Comparison of ENCODE assay signal across 21 mouse cellular contexts in the genomic region with DNA sequence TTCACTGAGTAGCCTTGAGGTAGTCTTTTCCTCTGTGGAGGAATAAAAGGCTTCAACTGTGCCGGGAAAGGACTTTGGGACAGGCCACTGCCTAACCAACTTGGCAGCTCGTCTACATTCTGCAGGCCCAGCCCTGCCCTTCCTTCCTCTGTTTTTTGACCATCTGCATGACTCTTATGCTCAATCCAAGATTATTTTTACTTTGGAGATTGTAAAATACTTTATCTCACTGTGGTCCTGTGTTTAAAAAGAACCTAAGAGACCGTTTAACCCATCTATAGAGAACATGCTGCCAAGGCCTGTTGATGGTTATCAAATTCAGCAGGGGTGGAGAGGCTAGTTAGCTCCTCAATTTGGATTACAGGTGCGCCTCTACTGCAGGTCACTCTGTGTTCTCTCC. TPM values are rescaled to one million over a fixed set of nuclear protein-coding genes. Genes with fewer than 3 reads are reported as not detected.
DNase-seq lines count a peak whose midpoint lies in the region; ATAC-seq and TF ChIP-seq lines count a peak whose summit lies in the region.
"Had no signal": no experiment of that assay in that cellular context is flagged by ENCODE, and none has a peak within 500 bp of the region (broad histone marks: within the 10 kb centered on the region; RNA-seq: fewer than 3 reads in every experiment).

No protein-coding gene starts in this region.

- intact Hi-C loops in heart, adult 2 months (cut with DNase I) = loop anchor here (2.0 to 5.0 kb wide), 2 partner anchors 33 to 154 kb away; partner anchors contain the start of gene Nyx
- intact Hi-C loops in heart, postnatal 10 days (cut with DNase I) = no loop called here

- no peak for TF ChIP-seq CTCF in heart, adult 2 months (IDR thresholded peaks at IDR 0.05)
- no peak for TF ChIP-seq CTCF in lung, adult 2 months (IDR thresholded peaks at IDR 0.05; ENCODE audit: insufficient read depth, low read length)

- no peak for ATAC-seq in heart, embryonic 12.5 days (ENCODE audit: insufficient number of reproducible peaks, low FRiP score)
- no peak for ATAC-seq in lung, embryonic 15.5 days (ENCODE audit: borderline replicate concordance, extremely low read depth, low FRiP score, low TSS enrichment)
- ATAC-seq: hindbrain, embryonic 16.5 days; midbrain, embryonic 16.5 days had no signal

- peak overlapping the region; percentile 59 for H3K27ac ChIP-seq in heart, adult 2 months
- no peak overlapping the region for H3K27ac ChIP-seq in heart, embryonic 12.5 days (ENCODE audit: poor library complexity, severe bottlenecking)
- peak overlapping the region; percentile 24; the same call in 1 of the 2 replicates for H3K27ac ChIP-seq in lung, embryonic 15.5 days
- H3K27ac ChIP-seq in midbrain, embryonic 10.5 days (replicated peaks) = no peak overlapping the region
- H3K27ac ChIP-seq: embryonic facial prominence, embryonic 13.5 days; liver, embryonic 15.5 days had no signal

- peaks cover 3% of the 10 kb centered on the region for H3K4me1 ChIP-seq in heart, adult 2 months (ENCODE audit: control insufficient read depth, insufficient read depth, low read length)
- no peaks in the 10 kb centered on the region for H3K4me1 ChIP-seq in heart, embryonic 12.5 days (replicated peaks)
- no peaks in the 10 kb centered on the region for H3K4me1 ChIP-seq in lung, embryonic 15.5 days
- H3K4me1 ChIP-seq in lung, adult 2 months (ENCODE audit: control insufficient read depth, insufficient read depth, low read length) = peaks cover 5% of the 10 kb centered on the region
- no peaks in the 10 kb centered on the region for H3K4me1 ChIP-seq in midbrain, embryonic 10.5 days
- H3K4me1 ChIP-seq: embryonic facial prominence, embryonic 13.5 days; liver, embryonic 15.5 days had no signal

- TF ChIP-seq EP300 in heart, adult 2 months (IDR thresholded peaks at IDR 0.05; ENCODE audit: insufficient read depth, low read depth, low read length) = 0 out of 2 replicates have a peak, but pooled peaks have one; percentile 47

- H3K4me3 ChIP-seq in heart, adult 2 months = no peak overlapping the region
- H3K4me3 ChIP-seq in heart, embryonic 12.5 days = no peak overlapping the region
- H3K4me3 ChIP-seq in lung, embryonic 15.5 days = no peak overlapping the region
- H3K4me3 ChIP-seq in lung, adult 2 months (replicated peaks; ENCODE audit: extremely low read depth, low read depth, low read length) = no peak overlapping the region
- H3K4me3 ChIP-seq in midbrain, embryonic 10.5 days = no peak overlapping the region
- H3K4me3 ChIP-seq: embryonic facial prominence, embryonic 13.5 days; liver, embryonic 15.5 days; megakaryocyte, embryonic 14.5 days had no signal

- 0 out of 2 replicates have a peak, but pooled peaks have one; percentile 20 for TF ChIP-seq POLR2A in heart, adult 2 months (IDR thresholded peaks at IDR 0.05; ENCODE audit: insufficient read depth, low read depth, low read length)
- TF ChIP-seq POLR2A in lung, adult 2 months (IDR thresholded peaks at IDR 0.05; ENCODE audit: borderline replicate concordance, extremely low read depth, low read depth, low read length) = no peak

- peak in 1 of 2 experiments; percentile 40 for DNase-seq in heart, adult 2 months
- no peak for DNase-seq in lung, adult 2 months
- DNase-seq in heart, postnatal 10 days = peak; percentile 13 to 18
- no peak for DNase-seq in midbrain, embryonic 10.5 days (ENCODE audit: low spot score)
- DNase-seq in cerebellum, adult 8-10 months = no peak
- DNase-seq: adrenal gland, postnatal 14 days; B cell, adult 2 months; cerebellum, adult 9-11 months; thymus, postnatal 4 days had no signal

- peaks cover 5% of the 10 kb centered on the region for H3K36me3 ChIP-seq in heart, adult 2 months (ENCODE audit: control insufficient read depth, insufficient read depth, low read length)
- no peaks in the 10 kb centered on the region for H3K36me3 ChIP-seq in heart, embryonic 12.5 days
- H3K36me3 ChIP-seq in lung, embryonic 15.5 days = no peaks in the 10 kb centered on the region
- no peaks in the 10 kb centered on the region for H3K36me3 ChIP-seq in midbrain, embryonic 10.5 days
- H3K36me3 ChIP-seq: liver, embryonic 15.5 days had no signal

- no peaks in the 10 kb centered on the region for H3K27me3 ChIP-seq in heart, adult 2 months (ENCODE audit: control insufficient read depth, insufficient read depth, low read length)
- no peaks in the 10 kb centered on the region for H3K27me3 ChIP-seq in heart, embryonic 12.5 days (replicated peaks)
- H3K27me3 ChIP-seq in lung, embryonic 15.5 days = no peaks in the 10 kb centered on the region
- peaks cover 44% of the 10 kb centered on the region for H3K27me3 ChIP-seq in midbrain, embryonic 10.5 days (ENCODE audit: low read depth, poor library complexity, severe bottlenecking)
- H3K27me3 ChIP-seq: embryonic facial prominence, embryonic 13.5 days; liver, embryonic 15.5 days; megakaryocyte, embryonic 14.5 days had no signal

- H3K9ac ChIP-seq in heart, adult 2 months (ENCODE audit: low read depth, low read length) = no peak overlapping the region
- H3K9ac ChIP-seq in heart, embryonic 12.5 days = no peak overlapping the region
- H3K9ac ChIP-seq in lung, embryonic 15.5 days = no peak overlapping the region
- H3K9ac ChIP-seq: embryonic facial prominence, embryonic 13.5 days; liver, embryonic 15.5 days had no signal

- H3K9me3 ChIP-seq in heart, embryonic 12.5 days (replicated peaks) = no peaks in the 10 kb centered on the region
- H3K9me3 ChIP-seq in lung, embryonic 15.5 days = no peaks in the 10 kb centered on the region
- H3K9me3 ChIP-seq in midbrain, embryonic 10.5 days (replicated peaks) = no peaks in the 10 kb centered on the region
- H3K9me3 ChIP-seq: embryonic facial prominence, embryonic 13.5 days; liver, embryonic 15.5 days; megakaryocyte, embryonic 14.5 days had no signal

- 27% methylated on average over 4 of the region's 4 CpGs for WGBS in heart, adult 2 months
- WGBS in heart, embryonic 12.5 days = 69% methylated on average over 4 of the region's 4 CpGs
- WGBS in lung, embryonic 15.5 days = 57% methylated on average over 4 of the region's 4 CpGs
- 41% methylated on average over 4 of the region's 4 CpGs for WGBS in lung, adult 2 months
- WGBS in midbrain, embryonic 10.5 days = 86% methylated on average over 4 of the region's 4 CpGs

- no peaks in the 10 kb centered on the region for H3K79me2 ChIP-seq in heart, adult 2 months (replicated peaks; ENCODE audit: control insufficient read depth, insufficient read depth, low read length)

- H3K4me2 ChIP-seq in heart, embryonic 12.5 days = no peak overlapping the region
- H3K4me2 ChIP-seq in lung, embryonic 15.5 days = no peak overlapping the region
- H3K4me2 ChIP-seq: embryonic facial prominence, embryonic 13.5 days; liver, embryonic 15.5 days had no signal

RNA-seq across cellular contexts. Expression of gene Gpr34, which starts 10.4 kb away (rescaled TPM):
- 1 to 10 TPM in 1 of 2 experiments, under 1 TPM in 1; 0.96 to 1.6 TPM for total RNA-seq in heart, adult 2 months (2021)
- 0.45 and 0.97 TPM in 2 replicates for polyA plus RNA-seq in heart, adult 2 months (2012; rRNA removed)
- polyA plus RNA-seq in heart, embryonic 12.5 days (2016; fragmentation: Nextera tagmentation; extraction: Ambion mirVana) = 0.75 and 0.90 TPM in 2 replicates
- polyA plus RNA-seq in lung, embryonic 15.5 days (2015; fragmentation: Nextera tagmentation; extraction: Ambion mirVana) = 2.0 and 2.2 TPM in 2 replicates
- polyA plus RNA-seq in lung, adult 2 months (2012; rRNA removed) = 0.16 and 0.47 TPM in 2 replicates
- total RNA-seq in heart, postnatal 10 days (2021) = 1 to 10 TPM; 1.7 to 2.0 TPM
- polyA plus RNA-seq in midbrain, embryonic 10.5 days (2016; fragmentation: Nextera tagmentation; extraction: Ambion mirVana) = 0.89 and 1.6 TPM in 2 replicates
- polyA plus RNA-seq: small intestine, adult 2 months had no signal

RNA-seq across cellular contexts. Expression of gene Gpr82, which starts 39.7 kb away (rescaled TPM):
- total RNA-seq in heart, adult 2 months (2021) = not detected
- not detected in 2 replicates for polyA plus RNA-seq in heart, adult 2 months (2012; rRNA removed)
- 0.09 and 0.12 TPM in 2 replicates for polyA plus RNA-seq in heart, embryonic 12.5 days (2016; fragmentation: Nextera tagmentation; extraction: Ambion mirVana)
- 0.26 and 0.42 TPM in 2 replicates for polyA plus RNA-seq in lung, embryonic 15.5 days (2015; fragmentation: Nextera tagmentation; extraction: Ambion mirVana)
- polyA plus RNA-seq in lung, adult 2 months (2012; rRNA removed) = 0.08 TPM in 1 of 2 replicates, not detected in the other
- not detected for total RNA-seq in heart, postnatal 10 days (2021)
- 0.31 and 0.39 TPM in 2 replicates for polyA plus RNA-seq in midbrain, embryonic 10.5 days (2016; fragmentation: Nextera tagmentation; extraction: Ambion mirVana)
- total RNA-seq: adrenal gland, postnatal 14 days; gastrocnemius, postnatal 36 days; heart, postnatal 14 days; layer of hippocampus, postnatal 10 days; left cerebral cortex, postnatal 14 days had no signal
- polyA plus RNA-seq: small intestine, adult 2 months had no signal

Comparison
In these comparisons a context has a peak if more than half of its experiments do, and no peak if none do; other contexts are left out.
1. H3K27ac ChIP-seq: peak in heart, adult 2 months (single experiment) and lung, embryonic 15.5 days (single experiment); none in heart, embryonic 12.5 days (single experiment) and midbrain, embryonic 10.5 days (single experiment).
2. DNase-seq: peak in heart, postnatal 10 days (2 of 2); none in lung, adult 2 months (single experiment), midbrain, embryonic 10.5 days (single experiment) and cerebellum, adult 8-10 months (single experiment).